Mouse (Mus musculus) lung, adult 2 months (tissue): ENCODE results near the gene Cfap99.

ENCODE experiments used
- CTCF ChIP-seq: fragments of 200-500 bp; IDR thresholded peaks from 2 replicates; pipeline ENCODE4 v1.5.1; 2011; ENCODE audit warnings: mild to moderate bottlenecking, low read length, control low read depth; ENCODE audit not compliant: insufficient read depth
- POLR2A ChIP-seq: fragments of 200-500 bp; IDR thresholded peaks from 2 replicates; pipeline ENCODE4 v1.6.1; 2011; ENCODE audit warnings: low read depth, mild to moderate bottlenecking, control low read depth, low read length, borderline replicate concordance; ENCODE audit errors: extremely low read depth

DNA sequence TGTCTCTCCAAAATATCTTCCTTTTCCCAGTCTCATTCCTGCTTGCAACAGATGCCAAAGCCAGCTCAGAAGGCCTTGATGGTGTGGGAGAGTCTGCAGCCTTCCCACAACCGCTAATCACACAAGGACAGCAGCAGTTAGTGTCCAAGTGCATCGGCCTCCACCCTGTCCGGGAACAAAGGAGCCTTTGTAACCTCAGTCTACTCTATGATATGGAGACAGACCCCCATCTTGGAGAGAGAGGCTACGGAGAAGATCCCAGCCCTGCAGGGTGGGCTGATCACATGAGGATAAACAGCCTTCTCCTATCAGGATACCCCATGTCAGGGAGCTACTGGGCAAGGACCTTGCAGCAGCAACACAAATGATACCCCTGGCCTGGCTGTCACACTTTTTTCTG, 36.6 kb upstream of the Cfap99 start:
- TF ChIP-seq POLR2A = no peak
- no peak for TF ChIP-seq CTCF
